Mouse (Mus musculus) adrenal gland, postnatal 10 days (tissue): Measurements from ENCODE around the gene Rab3il1. TPM values are rescaled to one million over a fixed set of nuclear protein-coding genes. Genes with fewer than 3 reads are reported as not detected.

ENCODE experiments used
- DNase-seq: peaks from one replicate; pipeline ENCODE4 v3.0.0; 2021; ENCODE audit warnings: mixed read lengths
- total RNA-seq, 2 experiments: library from RNA; stranded (reverse); gene quantifications; 2 replicates each; pipeline ENCODE4 v1.2.3; 2021

Gene Rab3il1
- total RNA-seq, 2 experiments from 2014 or later: 10.0 to 15.0 TPM

DNA sequence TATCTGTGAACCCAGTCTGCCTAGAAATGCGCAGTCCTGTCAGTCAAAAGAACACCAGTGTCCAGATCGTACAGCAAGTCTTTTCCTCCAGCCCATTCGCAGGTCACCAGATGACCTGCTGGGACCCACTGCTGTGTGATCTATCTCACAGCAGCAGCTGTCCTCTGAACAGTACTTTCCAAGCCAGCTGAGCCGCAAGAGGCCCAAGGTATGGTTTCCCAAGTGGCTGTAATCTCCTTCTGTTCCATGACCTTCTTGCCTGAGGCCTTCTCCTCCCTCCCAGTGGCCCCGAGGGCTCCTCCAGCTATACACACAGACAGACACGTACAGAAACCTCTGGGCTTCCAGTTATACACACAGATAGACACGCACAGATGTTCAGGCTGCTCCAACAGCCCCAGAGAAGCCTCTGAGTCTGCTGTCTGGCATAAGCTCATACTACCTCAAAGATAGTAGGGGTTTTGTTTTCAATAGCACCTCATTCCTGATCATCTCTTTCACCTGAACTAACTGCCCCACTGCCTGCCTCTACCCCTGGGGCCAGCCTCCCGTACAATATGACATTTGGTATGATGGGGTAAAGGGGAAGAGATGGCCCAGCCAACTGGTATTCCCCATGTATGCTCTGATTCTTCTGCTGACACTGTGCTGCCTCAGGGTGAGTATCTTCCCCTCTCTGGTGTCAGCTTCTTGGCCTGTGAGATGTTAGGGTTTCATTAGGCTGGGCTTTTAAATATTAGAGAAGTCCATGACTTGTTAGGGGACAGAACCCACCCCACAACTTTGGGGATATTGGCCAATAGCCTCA is 59.5 kb downstream of the Rab3il1 start:
- DNase-seq: no peak

DNA sequence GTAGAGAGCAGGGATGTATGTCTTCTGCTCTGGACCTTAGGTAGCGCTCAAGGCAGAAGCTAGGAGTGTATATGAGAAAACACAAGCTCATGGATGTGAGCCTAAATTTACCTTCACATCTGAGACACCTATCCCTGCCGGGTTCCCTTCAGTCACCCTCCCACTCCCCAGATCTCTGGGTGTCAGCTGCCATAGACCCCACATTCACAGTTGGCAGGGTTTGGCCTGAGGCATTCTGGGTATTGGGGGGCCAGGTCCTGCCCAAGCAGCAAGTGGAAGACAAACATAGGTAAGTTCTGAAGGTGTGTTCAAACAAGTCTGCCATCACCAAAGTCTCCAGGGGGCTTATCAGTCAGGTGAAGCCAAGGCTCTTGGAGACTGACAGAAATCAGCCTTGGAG is 60.2 kb downstream of the Rab3il1 start:
- no peak for DNase-seq

DNA sequence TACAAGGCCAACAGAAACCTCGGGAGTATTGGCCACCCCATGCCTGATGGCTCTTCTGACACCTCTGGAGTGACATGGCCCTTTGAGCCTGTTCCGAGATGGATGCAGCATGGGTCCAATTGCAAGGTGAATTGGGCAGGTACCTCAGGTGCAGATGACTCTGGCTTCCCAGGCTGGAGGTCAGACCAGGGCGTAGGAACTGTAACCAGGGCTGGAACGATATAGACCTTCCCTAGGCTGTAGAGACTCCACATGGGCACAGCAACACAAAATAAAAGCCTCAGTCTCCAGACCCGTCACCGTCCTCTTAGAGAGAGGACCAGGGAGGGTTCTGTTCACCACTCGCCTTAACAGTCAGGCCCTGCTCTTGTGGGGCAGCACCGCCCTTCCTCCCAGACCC is 60.8 kb downstream of the Rab3il1 start:
- DNase-seq: no peak

DNA sequence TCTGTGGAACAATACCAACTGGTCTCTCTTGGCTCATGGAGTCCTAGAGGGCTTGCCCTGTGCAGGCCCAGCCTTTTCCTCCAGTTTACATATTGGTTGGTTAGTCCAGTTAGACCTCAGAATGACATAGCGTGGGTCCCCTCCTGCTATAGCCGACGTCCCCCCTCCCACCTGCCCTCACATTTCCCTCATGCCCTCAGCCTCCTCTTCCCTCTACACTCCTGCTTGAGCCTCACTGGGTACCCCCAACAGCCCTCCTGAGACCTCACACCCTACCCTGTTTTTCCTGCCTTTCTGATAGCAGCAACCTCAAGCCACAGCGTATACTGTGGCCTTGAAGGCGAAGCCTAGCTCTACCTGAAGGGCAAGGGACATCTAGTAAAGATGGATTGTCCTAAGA is 61.4 kb downstream of the Rab3il1 start:
- DNase-seq: no peak

DNA sequence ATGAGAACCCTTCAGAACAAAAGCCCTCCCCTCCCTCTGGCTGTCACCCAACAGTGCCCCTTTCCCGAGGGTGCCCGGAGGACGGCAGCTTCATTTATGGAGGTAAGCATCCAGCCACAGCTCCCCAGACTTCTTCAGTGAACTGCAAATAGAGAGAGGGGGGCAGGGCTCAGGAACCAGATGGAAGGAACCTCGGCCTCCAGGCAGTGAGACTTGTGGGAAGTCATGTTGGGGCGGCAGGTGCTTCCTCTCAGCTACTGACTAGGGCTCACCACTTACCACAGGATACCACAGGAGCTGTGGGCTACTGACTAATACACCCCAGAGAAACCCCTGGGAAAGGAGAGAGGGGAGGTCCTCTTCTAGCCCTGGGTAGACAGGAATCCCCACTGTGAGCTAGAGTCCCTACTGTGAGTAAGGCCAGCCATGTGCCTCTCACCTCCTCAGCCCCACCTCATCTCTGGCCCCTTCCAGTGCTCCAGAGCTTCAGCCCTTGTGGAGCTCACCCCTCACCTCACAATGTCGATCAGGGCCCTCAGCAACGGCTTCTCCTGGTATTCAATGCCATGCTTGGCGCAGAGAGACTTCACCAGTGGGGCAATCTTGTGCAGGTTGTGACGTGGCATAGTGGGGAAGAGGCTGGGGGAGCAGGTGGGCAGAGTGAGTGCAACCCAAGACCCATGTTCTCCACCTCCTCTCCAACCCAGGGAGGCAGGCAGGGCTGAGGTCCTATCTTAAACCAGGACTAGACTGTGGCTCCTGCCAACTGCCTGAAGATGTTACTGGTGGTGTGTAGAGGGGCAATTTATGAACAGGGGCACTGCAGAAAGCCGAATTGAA is 62.9 kb downstream of the Rab3il1 start:
- no peak for DNase-seq

DNA sequence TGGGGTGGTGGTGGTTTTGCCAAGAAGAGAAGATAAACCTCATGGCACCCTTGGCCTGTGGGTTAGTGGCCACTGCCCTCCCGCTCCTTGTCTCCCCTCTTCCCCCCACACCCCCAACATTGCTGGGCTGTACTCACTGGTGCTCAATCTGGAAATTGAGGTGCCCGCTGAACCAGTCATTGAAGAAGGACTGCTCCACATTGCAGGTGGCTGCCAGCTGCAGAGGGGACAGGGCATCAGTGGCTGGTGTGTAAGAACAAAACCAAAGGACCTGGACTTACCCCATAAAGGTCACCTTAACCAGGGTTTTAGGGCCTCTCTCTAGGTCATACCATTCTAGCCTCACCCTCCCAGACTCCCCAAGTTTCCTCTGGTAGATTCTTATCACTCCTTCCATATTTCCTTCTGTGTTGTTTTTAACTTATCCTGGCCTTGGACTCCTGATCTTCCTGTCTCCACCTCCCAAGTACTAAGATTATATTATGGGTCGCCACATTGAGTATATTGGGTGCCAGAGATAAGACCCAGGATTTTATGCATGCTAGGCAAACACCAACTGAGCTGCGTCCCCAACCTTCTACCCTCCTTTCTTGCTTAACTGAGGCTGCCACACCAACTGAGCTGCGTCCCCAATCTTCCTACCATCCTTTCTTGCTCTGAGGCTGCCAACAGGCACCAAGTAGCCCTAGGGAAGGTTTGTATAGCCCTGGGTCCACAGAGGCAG is 64.2 kb downstream of the Rab3il1 start:
- no peak for DNase-seq

DNA sequence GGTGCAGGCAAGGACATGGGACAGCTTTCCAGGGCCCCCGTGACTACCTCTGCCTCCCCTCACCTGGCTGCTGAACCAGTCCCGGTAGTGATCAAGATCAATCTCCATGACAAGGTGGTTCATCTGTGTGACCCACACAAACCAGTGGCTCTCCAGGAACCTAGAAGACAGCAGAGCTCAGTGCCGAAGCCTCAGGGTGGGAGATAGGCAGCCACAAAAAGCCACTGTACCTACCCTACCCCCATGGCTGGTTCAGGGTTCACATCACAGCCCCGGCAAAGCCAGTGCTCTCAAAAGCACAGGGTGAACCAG is 64.7 kb downstream of the Rab3il1 start:
- DNase-seq: no peak

DNA sequence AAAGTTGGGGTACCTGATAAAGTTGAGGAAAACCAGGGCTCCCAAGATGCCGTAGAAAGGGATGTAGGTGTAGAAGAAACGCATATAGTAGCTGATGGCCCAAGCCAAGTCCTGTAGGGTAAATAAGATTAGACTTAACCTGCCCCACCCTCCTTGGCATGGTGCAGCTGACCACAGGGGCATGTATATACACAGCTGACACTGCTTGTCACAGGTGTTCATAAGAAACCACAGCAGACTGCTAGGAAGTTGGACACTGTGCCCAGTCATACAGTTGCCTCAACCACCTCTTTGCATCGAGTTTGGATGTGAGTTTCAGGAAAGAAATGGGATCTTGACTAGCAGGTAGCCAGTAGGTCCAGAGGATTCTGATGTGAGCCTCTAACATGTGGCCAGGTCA is 65.0 kb downstream of the Rab3il1 start:
- no peak for DNase-seq

DNA sequence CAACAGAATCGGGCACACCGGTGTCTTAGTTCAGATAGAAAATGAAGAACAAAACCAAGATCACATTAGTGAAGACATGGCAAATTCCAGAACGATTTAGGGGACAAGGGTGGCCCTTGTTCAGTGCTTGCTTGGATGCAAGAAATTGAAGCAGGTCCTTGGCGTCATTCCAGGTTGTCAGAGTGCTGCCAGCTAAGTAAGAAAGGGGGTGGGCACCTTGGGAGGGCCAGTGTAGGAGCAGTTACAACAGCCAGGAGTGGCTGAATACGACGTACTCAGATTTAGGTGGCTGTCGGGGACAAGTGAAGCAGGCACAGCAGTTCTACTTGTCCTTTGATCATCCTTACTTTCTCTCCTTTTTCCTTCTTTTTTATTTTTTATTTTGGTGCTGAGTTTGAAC is 66.2 kb downstream of the Rab3il1 start:
- DNase-seq: peak; percentile 47

DNA sequence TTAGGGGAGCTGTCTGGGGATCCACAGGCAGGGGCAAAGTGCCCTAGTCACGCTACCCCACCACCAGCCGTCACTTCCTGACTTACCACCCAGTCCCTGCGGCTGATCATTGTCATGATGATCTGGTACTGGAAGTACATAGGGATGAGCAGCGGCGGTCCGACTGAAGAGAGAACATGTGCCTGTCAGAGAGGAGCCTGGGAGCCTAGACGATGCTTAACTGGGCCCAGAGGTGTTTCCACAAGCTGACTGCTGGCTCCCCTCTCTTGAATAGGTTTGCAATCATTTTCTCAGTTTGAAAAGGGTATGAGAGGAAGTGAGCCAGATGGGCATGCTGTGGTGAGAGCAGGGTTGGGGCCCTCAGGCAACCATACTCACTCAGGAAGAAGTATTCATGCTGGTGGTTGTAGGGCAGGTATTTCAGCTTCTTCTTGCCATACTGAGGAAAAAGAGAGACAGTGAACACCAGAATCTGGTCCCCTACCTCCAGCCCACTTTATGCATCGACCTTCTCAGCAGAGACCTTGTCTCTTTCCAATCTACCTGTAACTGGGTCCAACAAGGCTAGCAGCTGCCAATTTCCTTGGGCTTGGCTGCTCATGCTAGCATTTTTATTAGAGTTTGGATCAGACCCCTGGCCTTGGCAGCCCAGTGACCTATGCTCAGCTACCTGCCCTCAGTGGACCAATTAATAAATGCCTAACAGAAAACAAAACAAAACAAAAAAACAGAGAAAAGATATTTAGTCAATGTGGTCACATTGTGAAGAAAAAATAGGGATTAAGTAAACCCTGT is 68.9 kb downstream of the Rab3il1 start:
- no peak for DNase-seq

DNA sequence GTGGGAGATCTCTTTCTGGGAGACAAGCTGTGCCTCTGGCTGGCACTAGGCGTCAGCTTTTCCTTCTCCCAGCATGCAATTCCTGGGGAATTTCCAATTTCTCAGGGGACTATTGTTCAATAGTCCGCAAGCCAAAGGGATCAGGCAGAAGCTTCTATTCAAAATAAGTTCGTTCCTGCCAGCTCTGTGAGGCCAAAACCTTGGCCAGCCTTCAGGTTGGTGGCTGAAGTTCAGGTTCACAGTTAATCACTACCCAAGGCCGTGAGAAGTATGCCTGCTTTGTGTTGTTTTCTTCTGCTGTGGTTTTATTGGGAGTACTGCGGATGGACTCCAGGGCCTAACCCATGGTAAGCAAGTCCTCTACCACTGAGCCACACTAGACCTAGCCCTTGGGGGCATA is 69.7 kb downstream of the Rab3il1 start:
- DNase-seq: peak; percentile 65

DNA sequence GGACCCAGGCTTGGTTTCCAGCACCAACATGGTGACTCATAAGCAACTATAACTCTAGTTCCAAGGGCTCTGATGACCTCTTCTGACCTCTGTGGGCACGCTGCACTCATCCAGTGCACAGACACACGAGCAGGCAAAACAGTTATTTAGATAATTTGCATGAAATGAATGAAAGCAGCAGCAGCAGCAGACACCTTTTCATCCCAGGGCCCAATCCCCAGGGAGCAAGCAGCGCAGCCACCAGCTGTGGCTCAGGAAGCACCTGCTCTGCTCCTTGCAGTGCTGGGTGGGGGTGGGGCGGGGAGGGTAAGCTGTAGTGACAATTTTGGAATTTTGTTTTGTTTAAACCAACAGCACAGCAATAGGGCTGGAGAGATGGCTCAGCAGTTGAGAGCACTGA is 70.4 kb downstream of the Rab3il1 start:
- DNase-seq: no peak

DNA sequence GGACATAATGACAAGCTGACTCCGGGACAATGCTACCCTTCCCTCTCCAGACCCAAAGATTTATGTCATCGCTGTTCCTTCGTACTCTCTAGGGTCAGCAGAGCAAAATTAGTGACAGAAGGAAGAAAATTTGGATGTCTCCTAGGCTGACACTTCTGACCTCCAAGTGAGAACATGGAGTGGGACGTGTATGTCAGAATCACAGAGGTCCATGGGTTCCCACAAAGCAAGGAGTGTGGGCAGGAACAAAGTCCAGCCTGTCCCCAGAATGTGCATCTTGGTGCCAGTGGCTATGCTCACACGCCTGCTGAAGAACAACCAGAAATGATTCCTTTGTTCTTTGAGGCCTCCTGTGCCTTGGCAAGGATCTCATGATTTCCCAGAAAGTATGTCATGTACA is 71.7 kb downstream of the Rab3il1 start:
- no peak for DNase-seq

DNA sequence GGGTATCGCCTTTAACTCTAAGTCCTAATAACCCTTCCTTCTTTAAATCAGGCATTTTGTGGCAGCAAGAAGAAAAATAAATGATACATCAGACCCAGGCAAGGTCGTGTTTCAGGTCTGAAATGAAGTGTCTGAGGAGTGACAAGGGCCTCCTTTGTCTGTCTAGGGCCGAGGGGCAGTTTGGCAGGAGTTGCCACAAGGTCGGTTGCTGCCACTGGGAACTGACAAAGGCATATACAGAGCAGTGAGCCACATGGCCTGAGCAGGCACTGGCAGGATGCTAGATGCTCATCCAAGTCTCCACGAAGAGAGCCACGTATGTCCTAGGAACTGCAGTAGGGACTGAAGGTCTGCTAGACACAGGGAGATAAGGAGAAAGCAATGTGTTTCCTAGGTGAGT is 76.9 kb downstream of the Rab3il1 start:
- DNase-seq: no peak

DNA sequence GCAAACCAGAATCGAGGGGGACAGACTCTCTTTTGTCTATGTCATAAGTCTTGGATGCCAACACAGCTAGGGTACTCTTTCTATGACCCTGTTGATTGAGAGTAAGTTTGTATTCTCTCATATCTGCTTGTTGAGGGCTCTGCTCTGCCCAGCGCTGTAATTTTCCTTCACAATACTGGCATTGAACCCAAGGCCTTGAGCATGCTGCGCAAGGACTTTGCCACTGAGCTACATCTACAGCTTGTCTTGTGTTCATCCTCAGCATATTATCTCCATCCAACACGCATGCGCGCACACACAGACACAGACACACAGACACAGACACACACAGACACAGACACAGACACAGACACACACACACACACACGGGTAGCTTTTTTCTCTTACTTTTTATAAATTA is 78.9 kb downstream of the Rab3il1 start:
- peak; percentile 66 for DNase-seq

DNA sequence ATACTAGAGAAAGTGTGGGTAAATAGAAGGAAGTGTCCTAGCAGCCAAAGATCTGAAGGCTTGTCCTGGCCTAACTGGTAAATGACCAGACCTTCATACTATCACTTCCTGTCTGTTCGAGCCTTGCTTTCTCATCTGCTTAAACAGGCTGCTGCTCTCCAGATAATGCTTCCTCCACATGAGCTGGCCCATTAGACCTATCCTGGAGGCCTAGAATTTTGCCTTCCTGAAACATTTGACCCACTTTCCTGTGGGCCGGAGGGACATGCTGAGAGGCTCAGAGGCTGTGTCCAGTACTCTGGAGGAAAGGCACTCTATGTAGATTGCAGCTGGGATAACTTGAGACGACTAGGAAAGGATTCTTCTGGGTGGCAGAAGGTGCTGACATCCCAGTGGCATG is 80.6 kb downstream of the Rab3il1 start:
- DNase-seq: no peak

DNA sequence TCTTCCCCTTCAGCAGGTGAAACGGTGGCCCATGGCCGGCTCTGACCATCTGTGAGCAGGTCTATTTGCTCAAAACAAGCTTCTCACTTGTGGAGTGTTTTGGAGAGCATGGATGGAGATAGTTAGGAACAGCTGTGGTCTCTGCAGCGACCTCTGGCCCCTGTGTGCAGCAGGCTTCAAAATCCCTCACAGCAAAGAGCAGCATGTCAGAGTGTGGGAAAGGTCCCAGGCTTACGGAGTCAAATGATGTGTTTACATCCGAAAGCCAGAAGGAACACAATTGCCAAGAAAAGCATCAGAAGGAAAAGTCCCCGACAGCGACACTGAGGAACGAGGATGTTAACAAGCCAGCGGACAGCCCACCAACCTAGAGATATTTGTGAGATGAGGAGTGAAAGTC is 84.0 kb downstream of the Rab3il1 start:
- no peak for DNase-seq

DNA sequence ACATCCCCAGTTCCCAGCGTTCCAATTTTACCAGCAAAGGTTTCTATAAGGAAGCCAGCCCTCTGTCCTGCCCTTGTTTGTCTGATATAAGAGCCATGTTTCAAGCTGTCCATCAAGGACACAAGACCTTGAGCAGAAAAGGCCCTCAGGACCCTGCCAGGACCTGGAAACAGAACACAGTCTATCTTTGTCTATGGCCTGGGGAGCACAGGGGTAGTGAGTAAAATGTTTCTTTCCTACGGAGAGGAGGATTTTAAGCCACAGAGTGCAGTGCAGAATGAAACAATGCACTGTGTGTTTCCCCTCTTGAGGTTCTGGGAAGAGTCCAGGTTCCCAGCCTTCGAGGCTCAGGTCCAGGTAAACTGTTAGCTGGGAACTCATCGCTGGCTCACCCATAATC is 85.5 kb downstream of the Rab3il1 start:
- DNase-seq: no peak
